Mouse (Mus musculus): ENCODE measurements around the gene Lcp1.

GRCm38 (mm10) chr14:75138503-75138902, 7.6 kb downstream of the Lcp1 start:
- TF ChIP-seq CTCF (IDR thresholded peaks at IDR 0.05; ENCODE audit: extremely low read depth, insufficient read depth, insufficient read length, insufficient replicate concordance) (no peak), POLR2A (IDR thresholded peaks at IDR 0.05; ENCODE audit: low read depth, low read length) (no peak)
